Mouse (Mus musculus): Measurements from ENCODE around the gene Elk3.

The Elk3 gene

GRCm38 (mm10) chr10:93293621-93294020 is 17.3 kb downstream of the Elk3 start:
- DNase-seq, result no peak

GRCm38 (mm10) chr10:93291843-93292242 is 19.1 kb downstream of the Elk3 start:
- DNase-seq, result peak; percentile 86

- peak; percentile 65 for DNase-seq
These were observed 19.6 kb downstream of the Elk3 start for GRCm38 (mm10) chr10:93291352-93291751.

GRCm38 (mm10) chr10:93289404-93289803 is 21.5 kb downstream of the Elk3 start:
- DNase-seq, result no peak

DNA sequence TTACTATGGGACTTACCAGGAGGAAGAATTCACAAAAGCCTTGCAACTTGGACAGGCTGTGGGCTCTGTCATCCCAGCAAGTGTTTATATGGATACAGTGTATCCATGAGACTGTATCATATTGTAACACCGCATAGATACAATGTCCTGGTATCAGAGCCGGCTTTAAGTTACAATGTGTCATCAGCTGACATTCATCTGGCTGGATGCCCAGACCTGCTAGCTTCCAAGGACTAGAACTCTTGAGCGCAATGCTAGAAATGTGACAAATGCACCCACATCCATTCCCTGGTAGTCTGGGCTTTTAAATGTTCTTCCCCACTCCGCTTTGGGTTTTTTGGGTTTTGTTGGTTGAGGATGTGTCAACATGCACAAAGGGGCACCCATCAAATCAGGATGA is 22.6 kb downstream of the Elk3 start:
- no peak for DNase-seq

DNA sequence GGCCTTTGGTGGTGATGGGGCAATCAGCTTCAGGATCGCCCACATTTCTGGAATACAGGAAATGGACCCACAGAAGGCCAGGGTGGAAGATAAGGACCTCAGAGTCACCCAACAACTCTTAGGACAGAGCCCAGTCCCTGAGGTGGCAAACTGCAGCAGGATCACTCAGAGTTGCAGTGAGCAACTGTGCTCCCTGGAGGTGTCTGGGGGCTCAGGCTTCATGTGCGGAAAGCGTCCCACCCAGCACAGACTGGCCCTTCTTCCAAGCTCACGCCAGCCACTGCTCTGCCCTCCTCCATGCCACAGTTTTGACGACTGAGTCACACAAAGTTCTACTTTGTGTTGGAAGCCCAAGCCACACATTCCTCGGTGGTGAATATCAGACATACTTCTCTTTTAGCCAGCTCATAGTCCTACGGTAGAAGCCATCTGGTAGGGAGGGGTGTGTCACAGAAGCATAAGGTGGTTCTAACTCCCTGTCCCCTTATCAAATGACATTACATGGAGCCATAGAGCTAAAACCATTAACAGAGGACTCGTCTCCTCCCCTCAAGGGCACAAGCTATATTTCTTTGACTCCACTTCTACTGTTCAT is 23.3 kb downstream of the Elk3 start:
- no peak for DNase-seq

- DNase-seq, result no peak
These were observed 25.4 kb downstream of the Elk3 start for GRCm38 (mm10) chr10:93285489-93285888.

DNA sequence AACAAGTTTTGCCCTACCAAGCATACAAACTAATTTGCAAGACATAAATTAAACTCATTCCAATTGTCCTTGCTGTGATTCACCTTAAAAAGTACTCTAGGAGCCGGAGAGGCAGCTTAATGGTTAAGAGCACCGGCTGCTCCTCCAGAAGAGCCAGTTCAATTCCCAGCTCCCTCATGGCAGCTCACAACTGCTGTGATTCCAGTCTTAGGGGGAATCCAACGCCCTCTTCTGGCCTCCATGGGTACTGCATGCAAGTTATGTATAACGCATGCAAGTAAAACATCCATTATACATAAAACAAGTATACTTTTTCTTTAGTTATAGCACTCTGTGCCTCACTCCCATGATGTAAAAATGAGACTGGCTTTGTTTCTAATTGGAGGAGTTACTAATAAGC is 27.7 kb downstream of the Elk3 start:
- DNase-seq, result no peak

- DNase-seq, result peak; percentile 70
These were observed 28.4 kb downstream of the Elk3 start for GRCm38 (mm10) chr10:93282526-93282964.

GRCm38 (mm10) chr10:93281092-93281491 is 29.8 kb downstream of the Elk3 start:
- no peak for DNase-seq

- DNase-seq, result no peak
These were observed 30.3 kb downstream of the Elk3 start for GRCm38 (mm10) chr10:93280586-93280985.

- no peak for DNase-seq
These were observed 31.9 kb downstream of the Elk3 start for GRCm38 (mm10) chr10:93279062-93279461.

DNA sequence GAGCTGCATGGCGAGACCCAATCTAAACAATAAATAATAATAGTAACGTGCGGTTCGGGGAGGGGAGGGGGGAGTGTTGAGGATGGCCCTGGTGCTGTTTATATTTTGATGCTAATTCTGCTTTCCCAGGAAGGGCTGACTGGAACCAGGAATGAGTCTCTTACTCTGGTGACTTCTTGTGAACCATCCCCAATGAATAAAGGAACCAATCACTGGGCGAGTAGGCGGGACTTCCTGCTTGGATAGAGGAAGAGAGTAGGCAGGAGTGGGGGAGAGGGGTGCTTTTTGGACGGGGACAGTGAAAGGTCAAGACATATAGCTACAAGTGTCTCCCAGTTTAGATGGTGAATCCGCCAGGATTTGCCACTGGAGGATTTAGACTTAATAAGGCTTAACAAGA is 32.6 kb downstream of the Elk3 start:
- no peak for DNase-seq

GRCm38 (mm10) chr10:93276857-93277256 is 34.1 kb downstream of the Elk3 start:
- DNase-seq, result no peak

DNA sequence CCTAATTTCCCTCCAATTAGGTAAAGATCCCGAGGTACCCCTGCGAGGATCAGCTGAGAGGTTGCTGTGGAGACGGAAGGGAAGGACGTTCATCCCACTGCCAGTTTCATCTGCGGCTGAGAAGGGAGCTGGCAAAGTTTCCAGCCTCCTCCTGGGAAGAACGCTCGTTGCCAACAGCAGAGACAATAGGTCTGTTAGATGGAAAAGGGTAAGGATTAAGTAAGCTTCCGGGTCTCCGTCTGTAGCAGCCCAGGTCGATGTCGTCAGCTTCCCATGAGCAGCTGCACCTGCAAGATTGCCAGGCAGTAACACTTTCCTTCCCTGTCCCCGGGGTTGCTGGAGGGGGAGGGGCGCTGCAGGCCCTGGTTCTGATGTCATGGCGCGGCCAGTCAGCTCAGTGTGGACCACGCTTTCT is 34.6 kb downstream of the Elk3 start:
- DNase-seq, result peak; percentile 65

DNA sequence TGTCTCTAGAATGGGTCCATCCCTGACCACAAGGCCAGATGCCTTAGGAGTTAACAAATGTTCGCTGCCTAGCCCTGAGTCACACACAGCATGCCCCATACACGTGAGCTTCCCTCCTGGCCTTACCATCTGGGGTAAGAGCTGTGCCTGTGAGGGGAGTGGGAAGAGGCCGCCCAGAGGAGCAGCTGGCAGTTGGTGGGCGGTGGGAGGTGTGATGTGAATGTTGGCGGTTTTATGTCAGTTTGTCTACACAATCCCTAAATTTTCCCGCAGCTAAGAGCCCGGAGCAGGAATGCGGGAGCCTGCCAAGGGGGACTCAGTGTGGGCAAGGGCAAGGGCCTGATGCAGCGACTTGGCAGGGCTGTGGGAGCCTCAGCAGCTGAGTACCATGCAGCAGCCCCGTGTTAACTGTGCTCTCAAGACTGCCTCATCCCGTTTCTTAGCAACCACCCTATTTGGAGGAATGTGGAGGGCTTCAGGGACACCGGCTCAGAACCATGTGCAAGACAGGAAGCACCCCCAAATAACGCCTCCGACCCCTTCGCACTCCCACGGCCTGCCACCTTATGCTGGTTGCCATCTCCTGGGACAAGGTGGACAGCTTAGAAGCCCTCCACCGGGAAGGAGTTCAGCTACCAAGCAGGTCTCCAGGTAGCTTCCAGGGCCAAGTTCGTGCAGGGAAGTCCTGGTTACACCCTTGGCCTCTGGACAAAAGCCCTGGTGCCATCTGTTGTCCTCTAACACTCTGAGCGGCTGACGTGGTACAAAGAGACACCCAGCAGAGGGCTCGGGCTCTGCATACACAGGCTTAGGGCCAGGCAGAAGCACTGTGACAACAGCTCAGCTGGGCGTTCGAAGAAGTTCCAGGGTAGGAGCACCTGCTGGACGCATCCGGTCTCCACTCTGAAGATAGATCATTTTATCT is 35.5 kb downstream of the Elk3 start:
- DNase-seq, result no peak

GRCm38 (mm10) chr10:93274277-93274696 is 36.6 kb downstream of the Elk3 start:
- no peak for DNase-seq

DNA sequence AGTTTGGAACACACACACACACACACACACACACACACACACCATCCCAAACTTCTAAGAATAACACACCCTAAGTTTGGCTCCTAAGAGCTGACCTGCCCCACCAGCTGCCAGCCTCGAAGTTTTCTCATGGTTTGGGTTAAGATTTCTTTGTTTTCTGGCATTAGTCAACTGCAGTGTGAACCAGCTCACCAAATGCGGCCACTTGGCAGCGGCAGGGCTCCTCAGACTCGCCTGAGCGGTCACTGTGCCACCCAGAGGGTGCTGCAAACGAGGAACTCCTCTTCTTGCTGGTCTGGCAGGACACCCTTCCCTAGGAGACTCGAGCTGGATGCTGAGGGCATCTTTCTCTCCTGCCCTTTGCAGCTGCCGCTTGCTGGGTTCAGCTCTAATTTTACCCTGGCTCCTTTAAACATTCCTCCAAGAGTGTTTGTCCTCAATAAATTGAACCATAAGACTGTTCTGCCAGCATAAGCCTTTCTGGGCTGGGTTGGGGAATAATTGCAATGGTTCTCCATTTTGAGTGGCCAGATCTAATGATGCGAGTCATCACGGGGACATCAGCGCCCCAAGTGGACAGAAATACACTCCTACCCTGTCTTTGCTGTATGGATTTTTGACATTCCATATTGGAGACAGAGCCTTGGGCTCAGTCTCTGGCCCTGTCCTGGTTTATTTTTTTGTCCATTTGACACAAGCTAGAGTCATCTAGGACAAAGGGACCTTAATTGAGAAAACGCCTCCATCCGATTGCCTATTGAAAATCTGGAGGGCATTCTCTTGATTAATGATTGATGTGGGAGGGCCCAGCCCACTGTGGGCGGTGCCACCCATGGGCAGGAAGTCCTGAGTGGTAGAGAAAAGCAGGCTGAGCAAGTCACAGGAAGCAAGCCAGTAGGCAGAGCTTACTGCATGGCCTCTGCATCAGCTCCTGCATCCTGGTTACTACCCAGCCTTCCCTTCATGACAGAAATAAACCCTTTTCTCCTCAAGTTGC is 37.7 kb downstream of the Elk3 start:
- DNase-seq, result peak; percentile 77

DNA sequence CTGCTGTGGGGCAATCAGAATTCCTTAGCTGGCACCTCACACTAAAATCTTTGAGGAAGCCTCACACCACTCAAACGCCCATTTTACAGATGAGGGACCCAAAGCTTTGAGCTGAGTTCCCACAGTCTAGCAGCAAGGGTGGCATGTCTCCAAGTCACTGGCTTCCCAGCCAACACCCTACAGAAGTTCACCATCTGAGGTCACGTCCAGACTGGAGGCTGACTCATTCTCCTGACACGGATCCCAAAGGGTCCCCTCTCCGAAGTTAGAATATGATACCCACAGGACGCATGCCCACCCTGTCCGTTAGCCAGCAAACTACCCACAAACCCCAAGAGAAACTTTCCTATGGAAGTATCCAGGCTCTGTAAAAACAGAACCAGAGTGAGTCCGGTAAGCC is 39.1 kb downstream of the Elk3 start:
- no peak for DNase-seq

DNA sequence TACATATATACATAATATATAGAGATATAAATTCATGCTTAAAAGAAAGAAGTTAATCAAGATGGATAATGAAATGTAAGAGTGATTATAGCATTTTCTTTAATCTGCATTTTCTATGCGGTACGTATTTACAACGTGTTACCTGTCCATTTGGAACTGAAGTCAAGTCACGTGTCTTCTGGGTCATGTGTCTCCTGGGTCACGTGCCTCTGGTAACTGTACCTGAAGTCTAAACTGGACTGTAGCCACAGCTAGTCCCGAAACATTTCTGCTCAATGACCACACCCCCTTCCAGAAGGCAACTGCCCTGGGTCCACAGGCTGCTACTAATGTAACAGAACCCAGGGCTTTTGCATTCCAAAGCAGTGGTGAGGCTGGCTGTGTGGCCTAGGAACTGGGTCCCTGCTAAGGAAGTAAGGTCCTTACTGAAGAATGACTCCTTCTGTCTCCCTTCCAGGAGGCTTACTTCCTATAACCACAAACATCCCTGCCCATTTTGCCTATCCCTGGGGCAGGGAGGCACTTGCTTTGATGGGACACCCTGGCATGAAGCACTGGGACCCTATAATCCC is 40.0 kb downstream of the Elk3 start:
- DNase-seq, result no peak

GRCm38 (mm10) chr10:93269744-93270143 is 41.2 kb downstream of the Elk3 start:
- DNase-seq, result no peak

- no peak for DNase-seq
These were observed 42.6 kb downstream of the Elk3 start for GRCm38 (mm10) chr10:93268339-93268738.

DNA sequence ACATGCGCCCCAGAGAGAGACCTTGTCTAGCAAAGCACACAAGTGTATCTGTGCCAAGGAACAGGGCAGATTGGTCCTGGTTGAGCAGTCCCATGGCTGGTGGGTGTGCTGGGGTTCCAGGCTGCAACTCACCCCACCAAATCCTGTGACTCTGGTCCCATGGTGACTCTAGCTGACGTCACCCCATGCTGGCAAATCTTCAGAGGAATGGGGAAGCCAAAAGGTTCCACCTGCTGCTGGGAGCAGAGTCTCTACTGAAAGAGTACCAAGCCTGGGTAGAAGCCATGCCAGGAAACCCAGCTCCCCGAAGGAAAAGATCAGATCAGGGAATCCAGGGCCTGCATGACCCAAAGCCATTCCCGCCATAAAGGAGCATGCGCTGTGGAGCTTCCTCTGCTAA is 43.4 kb downstream of the Elk3 start:
- DNase-seq, result no peak
